Mouse (Mus musculus) kidney, adult 8-10 months (tissue): ENCODE data around the gene Dhx37.

Experiments used
- DNase-seq, 2 experiments: peaks; one replicate each; pipeline ENCODE4 v3.0.0; 2022

Gene Dhx37

GRCm38 (mm10) chr5:125433793-125434337 lies at the start of gene Dhx37:
Gene Dhx37 (minus strand): TSS chr5:125434121.
- peak; percentile 93 to 94 for DNase-seq

- DNase-seq = no peak
These were observed 48.6 kb upstream of the Dhx37 start for GRCm38 (mm10) chr5:125482474-125482873.

DNA sequence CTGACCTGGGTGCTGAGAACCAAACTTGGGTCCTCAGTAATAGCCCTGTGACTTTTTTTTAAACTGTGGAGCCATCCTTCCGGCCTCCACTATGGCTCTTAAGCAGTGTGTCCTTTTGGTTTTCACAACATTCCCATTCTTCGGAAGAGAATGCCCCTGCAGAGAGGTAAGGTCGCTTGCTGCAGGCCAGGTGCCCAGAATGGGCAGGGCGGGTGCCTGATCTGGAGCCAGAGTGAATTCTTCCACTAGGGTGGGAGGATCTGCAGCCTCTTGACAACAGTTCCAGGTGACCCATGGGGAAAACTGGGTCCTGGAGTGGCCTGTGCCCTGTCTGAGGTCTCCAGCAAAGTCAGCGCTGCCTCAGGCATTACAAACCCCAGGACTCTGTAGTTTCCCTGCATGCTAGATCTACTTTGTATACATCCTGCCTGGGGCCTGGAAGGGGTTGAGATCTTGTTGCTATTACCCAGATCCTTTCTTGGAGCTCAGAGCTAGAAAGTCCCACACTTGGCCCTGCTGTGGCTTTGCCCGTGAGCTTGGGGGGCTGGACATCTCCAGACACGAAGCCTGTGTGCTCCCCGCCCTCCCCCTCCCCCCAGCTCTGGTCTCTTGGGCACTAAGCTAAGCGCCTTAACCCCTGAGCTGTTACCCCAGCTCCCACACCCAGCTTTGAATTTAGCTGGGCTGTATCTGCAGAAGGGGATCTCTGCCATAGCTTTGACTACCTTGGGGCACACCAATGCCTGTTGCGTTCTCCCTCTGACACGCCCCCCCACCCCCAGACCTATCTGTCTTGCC lies 46.7 kb upstream of the Dhx37 start:
- DNase-seq = no peak

DNA sequence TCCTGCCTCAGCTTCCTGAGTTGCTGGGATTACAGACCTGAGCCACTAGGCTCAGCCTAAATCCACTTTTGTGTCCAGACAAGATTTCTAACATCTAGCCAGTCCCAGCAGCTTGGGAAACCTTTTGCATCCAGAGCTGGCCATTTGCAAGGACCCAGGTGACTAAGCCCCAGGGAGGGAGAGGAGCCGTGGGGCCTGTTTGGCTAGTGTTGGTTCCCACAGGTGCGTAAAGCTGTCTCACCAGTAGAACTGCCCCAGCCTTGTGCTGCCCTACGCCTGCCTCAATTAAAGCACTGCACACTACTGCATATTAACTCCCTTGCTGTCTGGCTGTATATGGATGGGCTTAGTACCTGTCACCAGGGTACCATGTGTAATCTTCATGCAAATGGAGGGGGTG lies 45.5 kb upstream of the Dhx37 start:
- no peak for DNase-seq

DNA sequence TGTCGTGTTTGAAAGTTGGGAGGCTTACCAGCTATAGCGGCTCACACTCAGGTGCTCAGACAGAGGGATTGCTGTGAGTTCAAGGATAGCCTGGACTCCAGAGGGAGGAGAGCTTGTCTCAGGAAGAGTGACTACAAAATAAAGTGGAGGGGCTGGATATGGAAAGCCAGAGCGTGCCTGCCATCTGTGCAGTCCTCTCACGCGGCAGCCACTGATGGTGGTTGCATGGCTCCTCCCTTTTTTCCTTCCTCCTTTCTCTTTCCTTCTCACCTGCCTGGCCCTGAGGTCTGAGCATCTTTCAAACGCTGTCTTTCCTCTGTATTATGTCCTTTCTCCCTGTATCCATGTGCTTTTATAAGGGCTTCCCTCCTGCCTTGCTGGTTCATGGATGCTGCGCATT lies 44.1 kb upstream of the Dhx37 start:
- no peak for DNase-seq

DNA sequence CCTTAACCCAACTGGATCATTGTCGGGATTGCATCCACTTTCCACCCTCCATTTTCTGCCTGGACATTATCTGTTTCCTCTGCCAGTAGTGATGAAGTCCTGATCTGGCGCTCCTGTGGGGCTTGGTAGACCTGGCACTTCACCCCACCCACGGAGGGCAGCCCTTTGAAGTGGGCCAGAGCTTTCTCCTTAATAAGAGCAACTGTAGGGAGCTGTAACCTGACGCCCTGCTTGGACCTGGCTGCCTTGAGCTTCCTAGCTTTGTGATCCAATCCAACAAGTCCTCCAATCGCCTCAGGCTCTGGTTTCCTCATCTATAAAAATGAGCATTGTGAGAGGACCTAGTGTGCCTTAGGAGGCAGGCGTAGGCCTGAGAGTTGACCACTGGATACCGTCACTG lies 43.6 kb upstream of the Dhx37 start:
- DNase-seq = no peak

- no peak for DNase-seq
These were observed 42.9 kb upstream of the Dhx37 start for GRCm38 (mm10) chr5:125476799-125477198.

DNA sequence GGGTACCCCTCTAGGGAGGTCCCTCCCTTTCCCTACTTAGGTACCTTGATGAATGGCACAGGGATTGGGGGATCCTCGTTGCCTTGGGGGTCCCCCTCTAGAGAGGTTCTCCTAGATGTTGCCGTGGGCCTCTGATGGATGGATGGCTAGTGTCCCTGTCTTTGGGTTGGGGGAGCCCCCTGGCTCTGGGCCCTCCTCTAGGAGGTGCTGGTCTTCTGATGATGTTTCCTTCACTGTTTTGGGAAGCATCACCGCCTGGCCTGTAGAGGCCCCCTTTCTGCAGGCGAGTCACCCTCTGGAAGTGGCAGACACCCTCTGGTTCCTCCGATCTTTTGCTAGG lies 42.3 kb upstream of the Dhx37 start:
- no peak for DNase-seq

GRCm38 (mm10) chr5:125475601-125476285 lies 41.8 kb upstream of the Dhx37 start, which contains the start of gene Aacs:
Gene Aacs (plus strand): TSS chr5:125475814.
- peak; percentile 98 to 99 for DNase-seq

DNA sequence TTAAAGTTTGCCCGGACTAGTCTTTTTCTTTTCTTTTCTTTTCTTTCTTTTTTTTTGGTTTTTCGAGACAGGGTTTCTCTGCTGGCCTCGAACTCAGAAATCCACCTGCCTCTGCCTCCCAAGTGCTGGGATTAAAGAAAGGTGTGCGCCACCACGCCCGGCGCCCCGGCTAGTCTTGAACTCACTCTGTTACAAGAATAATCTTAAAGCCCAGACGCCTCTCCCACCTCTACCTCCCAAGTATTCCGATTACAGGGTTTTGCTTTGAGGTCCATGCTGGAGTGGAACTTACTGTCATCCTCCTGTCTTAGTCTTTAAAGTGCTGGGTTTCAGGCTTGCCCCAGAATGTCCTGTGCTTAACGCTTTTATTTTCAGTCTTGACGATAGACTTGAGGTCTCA lies 41.1 kb upstream of the Dhx37 start:
- no peak for DNase-seq

DNA sequence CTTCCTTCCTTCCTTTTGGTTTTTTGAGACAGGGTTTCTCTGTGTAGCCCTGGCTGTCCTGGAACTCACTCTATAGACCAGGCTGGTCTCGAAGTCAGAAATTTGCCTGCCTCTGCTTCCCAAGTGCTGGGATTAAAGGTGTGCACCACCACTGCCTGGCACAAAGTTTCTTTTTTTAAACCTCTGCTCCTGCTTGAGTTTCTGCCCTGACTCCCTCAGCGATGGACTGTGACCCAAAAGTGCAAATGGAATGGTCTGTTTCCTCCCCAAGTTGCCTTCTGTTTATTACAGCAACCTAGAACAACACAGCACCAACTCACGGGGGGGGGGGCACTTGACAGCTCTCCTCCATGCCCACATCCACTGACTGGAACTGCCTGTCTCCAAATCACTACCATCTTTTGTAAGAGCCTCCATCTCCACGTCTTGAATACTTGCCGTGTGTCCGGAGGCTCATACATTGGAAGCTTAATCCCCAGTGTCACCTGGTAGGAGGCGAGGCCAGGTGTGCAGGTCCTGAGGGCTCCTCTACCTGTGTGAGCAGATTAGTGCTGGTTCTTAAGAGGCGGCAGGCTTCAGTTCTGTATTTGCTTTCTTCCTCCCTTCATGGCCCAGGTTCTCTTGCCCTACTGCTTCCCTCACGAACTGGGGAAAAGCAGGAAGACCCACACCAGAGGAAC lies 39.0 kb upstream of the Dhx37 start:
- DNase-seq = no peak

DNA sequence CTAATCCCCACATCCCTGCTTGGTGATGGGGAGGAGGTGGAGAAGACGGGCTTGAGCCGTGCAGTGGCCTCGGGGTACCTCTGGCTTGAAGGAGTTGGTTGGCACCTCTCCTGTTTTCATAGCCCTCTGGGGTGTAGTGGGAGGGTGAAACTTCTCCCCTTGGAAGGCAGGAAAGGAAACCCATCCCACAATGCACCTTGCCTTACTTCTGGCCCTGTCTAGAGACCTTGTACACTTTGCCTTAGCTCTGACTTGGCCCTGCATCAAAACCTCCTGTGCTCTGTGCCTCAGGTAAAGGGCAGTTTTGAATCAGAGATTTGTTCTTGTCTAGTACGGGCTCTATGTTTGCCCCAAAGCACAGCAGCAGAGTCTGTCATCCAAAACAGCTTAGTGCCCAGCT lies 36.8 kb upstream of the Dhx37 start:
- peak; percentile 64 to 65 for DNase-seq

GRCm38 (mm10) chr5:125467261-125467660 lies 33.3 kb upstream of the Dhx37 start:
- DNase-seq = peak; percentile 92 to 94

GRCm38 (mm10) chr5:125466483-125466882 lies 32.6 kb upstream of the Dhx37 start:
- peak; percentile 52 to 60 for DNase-seq

GRCm38 (mm10) chr5:125465701-125466106 lies 31.8 kb upstream of the Dhx37 start:
- DNase-seq = peak; percentile 99

DNA sequence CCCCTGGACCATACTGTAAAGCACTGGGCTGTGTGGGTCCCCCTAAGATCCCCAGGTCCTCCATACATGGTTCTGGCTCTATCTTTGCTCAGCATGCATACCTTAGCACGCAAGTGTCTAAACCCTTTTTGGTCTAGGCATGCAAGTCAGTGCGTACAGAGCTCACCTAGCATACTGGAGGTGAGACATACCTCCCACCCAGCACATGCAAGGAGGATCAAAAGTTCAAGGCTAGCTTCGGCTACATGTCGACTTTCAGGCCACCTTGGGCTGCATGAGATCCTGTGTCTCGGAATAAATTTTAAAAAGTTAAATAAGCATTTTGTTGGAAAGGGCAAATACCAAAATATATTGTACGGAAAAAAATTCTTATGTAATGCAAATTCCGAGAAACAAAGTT lies 31.3 kb upstream of the Dhx37 start:
- DNase-seq = no peak

GRCm38 (mm10) chr5:125461868-125462445 lies 28.0 kb upstream of the Dhx37 start:
- peak; percentile 60 to 83 for DNase-seq

DNA sequence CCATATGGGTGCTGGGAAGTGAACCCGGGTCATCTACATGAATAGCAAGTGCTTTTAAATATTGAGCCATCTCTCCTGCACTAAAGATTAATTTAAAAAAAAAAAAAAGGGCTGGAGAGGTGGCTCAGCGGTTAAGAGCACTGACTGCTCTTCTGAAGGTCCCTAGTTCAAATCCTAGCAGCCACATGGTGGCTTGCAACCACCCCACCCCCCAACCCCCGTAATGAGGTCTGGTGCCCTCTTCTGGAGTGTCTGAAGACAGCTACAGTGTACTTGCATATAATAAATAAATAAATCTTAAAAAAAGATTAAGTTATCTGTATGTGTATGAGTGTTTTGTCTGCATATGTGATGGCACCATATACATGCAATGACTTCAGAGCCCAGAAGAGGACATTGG lies 26.7 kb upstream of the Dhx37 start:
- DNase-seq = no peak

DNA sequence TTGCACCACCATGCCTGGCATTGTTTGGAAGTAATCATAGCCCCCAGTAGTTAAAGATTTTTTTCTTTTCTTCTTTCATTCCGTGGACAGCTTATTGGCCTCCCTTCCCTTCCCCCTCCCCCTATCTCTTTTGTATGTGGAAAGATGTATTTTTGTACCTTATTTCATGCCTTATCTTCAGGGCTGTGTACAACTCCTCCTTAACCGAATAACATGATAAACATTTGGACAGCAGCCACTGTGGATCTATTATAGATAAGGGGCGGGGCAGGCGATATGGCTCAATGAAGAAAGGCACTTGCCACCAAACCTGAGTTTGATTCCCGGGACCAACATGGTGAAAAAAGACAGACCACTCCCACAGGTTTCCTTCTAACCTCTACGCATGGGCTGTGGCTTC lies 23.6 kb upstream of the Dhx37 start:
- no peak for DNase-seq

- no peak for DNase-seq
These were observed 22.2 kb upstream of the Dhx37 start for GRCm38 (mm10) chr5:125456100-125456499.

DNA sequence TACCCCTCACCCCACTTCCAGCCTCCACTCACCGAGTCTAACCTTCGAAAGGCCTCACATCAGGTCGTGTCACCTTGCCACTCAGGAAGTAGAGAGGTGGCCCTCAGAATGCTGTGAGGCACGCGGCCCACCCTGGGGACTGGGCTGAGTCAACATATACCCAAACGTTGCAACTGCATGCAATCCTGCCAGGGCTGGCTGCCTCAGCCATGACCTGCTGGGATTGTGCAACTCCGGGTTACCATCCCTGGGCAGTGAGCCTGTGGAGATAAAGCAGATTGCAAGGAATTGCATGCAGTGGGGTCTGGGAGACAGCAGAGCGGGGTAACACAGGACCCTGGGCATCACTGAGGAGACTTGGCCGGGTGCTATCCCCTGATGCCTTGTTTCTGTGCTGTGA lies 18.7 kb upstream of the Dhx37 start:
- DNase-seq = no peak

- DNase-seq = no peak
These were observed 15.4 kb upstream of the Dhx37 start for GRCm38 (mm10) chr5:125449306-125449705.

GRCm38 (mm10) chr5:125448631-125449030 lies 14.7 kb upstream of the Dhx37 start:
- no peak for DNase-seq
